Mouse (Mus musculus) spleen, adult 2 months (tissue): ENCODE data around the gene Aldh16a1. TPM values are rescaled to one million over a fixed set of nuclear protein-coding genes. Genes with fewer than 3 reads are reported as not detected.

Source experiments
- DNase-seq, 2 experiments: peaks; one replicate each; pipeline versions ENCODE4 v3.0.0 to v3.0.0-alpha.2; 2012 to 2021; ENCODE audit warnings: low spot score in 2 of 2, low read depth in 1 of 2
- H3K27ac ChIP-seq: fragments of 200-500 bp; 2 replicates; pipeline ENCODE4 v1.5.1; 2012; ENCODE audit warnings: low read length, inconsistent platforms; ENCODE audit not compliant: insufficient read depth
- H3K27me3 ChIP-seq: fragments of 200-500 bp; 2 replicates; pipeline ENCODE4 v1.6.1; 2012; ENCODE audit warnings: mild to moderate bottlenecking, moderate library complexity, low read length, inconsistent platforms; ENCODE audit not compliant: control insufficient read depth, insufficient read depth
- H3K36me3 ChIP-seq: fragments of 200-500 bp; 2 replicates; pipeline ENCODE4 v1.6.1; 2012; ENCODE audit warnings: mild to moderate bottlenecking, low read length, inconsistent platforms; ENCODE audit not compliant: control insufficient read depth, insufficient read depth
- H3K4me1 ChIP-seq: fragments of 200-500 bp; 2 replicates; pipeline ENCODE4 v1.6.1; 2011; ENCODE audit warnings: inconsistent platforms; ENCODE audit not compliant: control insufficient read depth, insufficient read depth, insufficient read length
- H3K4me3 ChIP-seq: fragments of 200-500 bp; 2 replicates; pipeline ENCODE4 v1.5.1; 2011; ENCODE audit warnings: mild to moderate bottlenecking, inconsistent platforms; ENCODE audit not compliant: insufficient read depth, insufficient read length; ENCODE audit errors: extremely low read depth
- CTCF ChIP-seq: fragments of 200-500 bp; IDR thresholded peaks from 2 replicates; pipeline ENCODE4 v1.5.1; 2011; ENCODE audit warnings: mild to moderate bottlenecking, inconsistent platforms; ENCODE audit not compliant: insufficient read depth, insufficient read length, insufficient replicate concordance; ENCODE audit errors: extremely low read depth
- POLR2A ChIP-seq: fragments of 200-500 bp; IDR thresholded peaks from 2 replicates; pipeline ENCODE4 v1.6.1; 2011; ENCODE audit warnings: low read depth, low read length, inconsistent platforms
- WGBS: fragments of 180-500 bp; shearing (Covaris S2); methylation state at CpG from one replicate; pipeline ENCODE4 v1.1.7; 2018; 5-methylcytosine and 5-hydroxymethylcytosine counted together
- polyA plus RNA-seq: library from polyadenylated mRNA; depleted of rRNA; stranded (reverse); fragments of >200 nt; gene quantifications from 2 replicates; pipeline ENCODE4 v1.2.3, GENCODE M21; 2012

The Aldh16a1 gene
- polyA plus RNA-seq, 1 experiment = 93.0 TPM

GRCm38 (mm10) chr7:45193871-45194785 lies 39.7 kb upstream of the Aldh16a1 start:
- Histone ChIP-seq H3K27ac (no peak overlapping the region), H3K27me3 (no peaks in the 10 kb centered on the region), H3K4me3 (no peak overlapping the region), H3K4me1 (no peaks in the 10 kb centered on the region), H3K36me3 (no peaks in the 10 kb centered on the region)
- TF ChIP-seq POLR2A = no peak
- no peak for TF ChIP-seq CTCF
- no peak for DNase-seq
- 87% methylated on average over 17 of the region's 17 CpGs for WGBS

- Histone ChIP-seq H3K27me3 (no peaks in the 10 kb centered on the region), H3K36me3 (no peaks in the 10 kb centered on the region), H3K4me3 (no peak overlapping the region), H3K4me1 (no peaks in the 10 kb centered on the region), H3K27ac (no peak overlapping the region)
- TF ChIP-seq CTCF (no peak), POLR2A (no peak)
- no peak for DNase-seq
- 58% methylated on average over 5 of the region's 5 CpGs for WGBS
These were observed 39.0 kb upstream of the Aldh16a1 start for GRCm38 (mm10) chr7:45193406-45193805.

GRCm38 (mm10) chr7:45192585-45193310 lies 38.4 kb upstream of the Aldh16a1 start:
- no peaks in the 10 kb centered on the region for H3K4me1 ChIP-seq
- TF ChIP-seq CTCF = no peak
- no peak for TF ChIP-seq POLR2A
- no peaks in the 10 kb centered on the region for H3K36me3 ChIP-seq
- no peak overlapping the region for H3K27ac ChIP-seq
- H3K4me3 ChIP-seq = no peak overlapping the region
- 85% methylated on average over 7 of the region's 7 CpGs for WGBS
- DNase-seq = no peak
- H3K27me3 ChIP-seq = no peaks in the 10 kb centered on the region

GRCm38 (mm10) chr7:45191803-45192363 lies 37.5 kb upstream of the Aldh16a1 start:
- DNase-seq = no peak
- Histone ChIP-seq H3K36me3 (no peaks in the 10 kb centered on the region), H3K27ac (no peak overlapping the region), H3K4me3 (no peak overlapping the region), H3K4me1 (no peaks in the 10 kb centered on the region), H3K27me3 (no peaks in the 10 kb centered on the region)
- WGBS = 49% methylated on average over 8 of the region's 8 CpGs
- TF ChIP-seq POLR2A = no peak
- TF ChIP-seq CTCF = no peak

DNA sequence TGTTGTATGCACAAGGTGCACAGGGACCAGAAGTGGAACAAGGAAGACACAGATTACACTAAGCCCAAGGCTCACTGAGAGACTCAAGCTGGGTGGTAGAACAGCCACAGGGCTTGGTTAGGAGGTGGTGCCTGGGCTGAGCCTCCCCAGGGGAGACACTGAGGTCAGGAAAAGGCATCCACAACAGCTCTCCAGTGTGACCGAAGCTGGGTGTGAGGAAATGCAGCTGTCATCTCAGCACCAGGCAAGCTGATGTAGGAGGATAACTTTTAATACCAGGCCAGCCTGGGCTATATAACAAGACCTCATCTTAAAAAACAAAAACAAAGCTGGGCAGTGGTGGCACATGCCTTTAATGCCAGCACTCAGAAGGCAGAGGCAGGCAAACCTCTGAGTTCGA lies 36.8 kb upstream of the Aldh16a1 start:
- Histone ChIP-seq H3K4me1 (no peaks in the 10 kb centered on the region), H3K27me3 (no peaks in the 10 kb centered on the region), H3K4me3 (no peak overlapping the region), H3K36me3 (no peaks in the 10 kb centered on the region), H3K27ac (no peak overlapping the region)
- WGBS = 51% methylated on average over 2 of the region's 2 CpGs
- no peak for DNase-seq
- no peak for TF ChIP-seq CTCF
- no peak for TF ChIP-seq POLR2A

DNA sequence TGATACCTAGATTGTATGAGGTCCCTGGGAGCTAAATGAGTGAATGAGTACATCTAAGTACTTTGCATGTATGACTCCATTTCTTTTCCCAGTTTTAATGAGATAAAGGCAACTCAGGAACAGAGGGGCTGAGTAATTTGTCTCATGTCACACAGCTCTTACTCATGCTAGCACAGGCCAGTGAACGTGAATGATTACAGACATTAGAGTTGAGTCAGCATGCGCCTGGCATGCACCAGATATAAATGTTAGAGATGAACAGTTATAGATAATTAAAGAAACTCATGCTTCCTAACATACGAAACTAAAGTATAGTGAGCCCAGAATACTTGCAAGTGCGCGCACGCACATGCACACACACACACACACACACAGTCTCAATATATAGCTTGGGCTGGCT lies 35.8 kb upstream of the Aldh16a1 start:
- H3K4me3 ChIP-seq = no peak overlapping the region
- H3K27me3 ChIP-seq = no peaks in the 10 kb centered on the region
- H3K4me1 ChIP-seq = no peaks in the 10 kb centered on the region
- H3K36me3 ChIP-seq = no peaks in the 10 kb centered on the region
- no peak for DNase-seq
- WGBS = 83% methylated on average over 6 of the region's 6 CpGs
- H3K27ac ChIP-seq = no peak overlapping the region
- no peak for TF ChIP-seq CTCF
- TF ChIP-seq POLR2A = no peak

- Histone ChIP-seq H3K4me1 (no peaks in the 10 kb centered on the region), H3K27me3 (no peaks in the 10 kb centered on the region), H3K27ac (no peak overlapping the region), H3K4me3 (no peak overlapping the region), H3K36me3 (no peaks in the 10 kb centered on the region)
- DNase-seq = no peak
- TF ChIP-seq CTCF (no peak), POLR2A (no peak)
- 65% methylated on average over 16 of the region's 16 CpGs for WGBS
These were observed 35.2 kb upstream of the Aldh16a1 start for GRCm38 (mm10) chr7:45189600-45189999.
